Mouse (Mus musculus) ES-E14 (cell line): ENCODE data around the gene Nme4. TPM values are rescaled to one million over a fixed set of nuclear protein-coding genes. Genes with fewer than 3 reads are reported as not detected.

ENCODE experiments used
- DNase-seq: peaks from one replicate; pipeline ENCODE4 v3.0.0-alpha.2; 2013; ENCODE audit warnings: low read depth, low spot score
- H3K27ac ChIP-seq: 2 replicates; pipeline ENCODE4 v1.5.1; 2012; ENCODE audit warnings: low read depth, mild to moderate bottlenecking, low read length, moderate library complexity, mixed read lengths; ENCODE audit not compliant: poor library complexity, insufficient read depth, severe bottlenecking
- H3K36me3 ChIP-seq: 2 replicates; pipeline ENCODE4 v1.6.1; 2012; ENCODE audit warnings: mild to moderate bottlenecking, low read length, moderate library complexity, mixed read lengths; ENCODE audit not compliant: control insufficient read depth, poor library complexity, insufficient read depth, severe bottlenecking
- H3K4me1 ChIP-seq, 2 experiments: fragments of 150-350 bp in 1 of 2; sonication (generic) in 1 of 2; 2 replicates each; pipeline ENCODE4 v1.6.1; 2012; ENCODE audit warnings: low read length in 2 of 2, mild to moderate bottlenecking in 1 of 2, mixed read lengths in 1 of 2; ENCODE audit not compliant: control insufficient read depth in 2 of 2, insufficient read depth in 2 of 2, poor library complexity in 1 of 2
- H3K4me3 ChIP-seq, 2 experiments: fragments of 150-350 bp in 1 of 2; sonication (generic) in 1 of 2; 2 replicates each; pipeline ENCODE4 v1.5.1; 2012; ENCODE audit warnings: low read length in 2 of 2, low read depth in 1 of 2, mild to moderate bottlenecking in 1 of 2, mixed read lengths in 1 of 2; ENCODE audit not compliant: insufficient read depth in 1 of 2, poor library complexity in 1 of 2, severe bottlenecking in 1 of 2
- H3K9ac ChIP-seq: 2 replicates; pipeline ENCODE4 v1.6.1; 2012; ENCODE audit warnings: low read depth, mild to moderate bottlenecking, low read length, mixed read lengths; ENCODE audit not compliant: poor library complexity, insufficient read depth, severe bottlenecking
- H3K9me3 ChIP-seq: fragments of 150-350 bp; sonication (generic); 2 replicates; pipeline ENCODE4 v1.6.1; 2012; ENCODE audit warnings: low read depth, mild to moderate bottlenecking, low read length; ENCODE audit not compliant: control insufficient read depth, insufficient read depth
- CHD2 ChIP-seq: IDR thresholded peaks from 2 replicates; pipeline ENCODE4 v1.6.1; 2014; ENCODE audit warnings: mild to moderate bottlenecking, low read depth, low read length, inconsistent platforms
- HCFC1 ChIP-seq: IDR thresholded peaks from 2 replicates; pipeline ENCODE4 v1.6.1; 2012; ENCODE audit warnings: low read length, inconsistent platforms, borderline replicate concordance; ENCODE audit not compliant: insufficient read depth
- MAFK ChIP-seq: IDR thresholded peaks from 2 replicates; pipeline ENCODE4 v1.6.1; 2014; ENCODE audit warnings: mild to moderate bottlenecking, low read depth, low read length, inconsistent platforms; ENCODE audit not compliant: insufficient read depth
- ZC3H11A ChIP-seq: IDR thresholded peaks from 2 replicates; pipeline ENCODE4 v1.6.1; 2012; ENCODE audit warnings: low read depth, mild to moderate bottlenecking, inconsistent platforms, low read length, borderline replicate concordance
- ZNF384 ChIP-seq: IDR thresholded peaks from 2 replicates; pipeline ENCODE4 v1.6.1; 2012; ENCODE audit warnings: low read depth, low read length, inconsistent platforms
- in situ Hi-C, 2 experiments: fragments of 600-800 bp; cut with MboI; formaldehyde crosslinking; loops; one replicate each; pipeline ENCODE4 v1.15.1; 2025; ENCODE audit warnings: low sequenced_read_pairs in 2 of 2, inconsistent platforms in 1 of 2; ENCODE audit not compliant: unreplicated experiment in 2 of 2
- total RNA-seq: library from RNA; depleted of rRNA; stranded (reverse); fragments of 300-350 nt; gene quantifications from 2 replicates; pipeline ENCODE4 v1.2.3, GENCODE M21; 2012

Gene Nme4
- total RNA-seq, 1 experiment = 96.4 TPM

GRCm38 (mm10) chr17:26138239-26138836, 42.9 kb upstream of the Nme4 start, which contains the start of gene Axin1:
Gene Axin1, plus strand, starts transcription at chr17:26138688.
- peak; percentile 99 for DNase-seq
- in situ Hi-C loops = no loop called here
- no peaks in the 10 kb centered on the region for H3K9me3 ChIP-seq
- H3K4me3 ChIP-seq = peak within 1 kb of the TSS; percentile 92 to 93
- TF ChIP-seq ZC3H11A (no peak), MAFK (no peak), CHD2 (no peak), ZNF384 (no peak), HCFC1 (no peak)
- peaks cover 8% of the 10 kb centered on the region for H3K36me3 ChIP-seq
- peaks cover 0 to 5% of the 10 kb centered on the region in 2 experiments; a peak in 1 of 4 replicates for H3K4me1 ChIP-seq
- H3K9ac ChIP-seq = peak within 1 kb of the TSS; percentile 88
- H3K27ac ChIP-seq = peak within 1 kb of the TSS; percentile 67

- Histone ChIP-seq H3K4me3 (peak overlapping the region in 1 of 2 experiments; percentile 92; a peak in 3 of 4 replicates), H3K4me1 (peaks cover 0 to 5% of the 10 kb centered on the region in 2 experiments; a peak in 1 of 4 replicates), H3K9ac (peak overlapping the region; percentile 53; the same call in 1 of the 2 replicates), H3K9me3 (no peaks in the 10 kb centered on the region), H3K36me3 (peaks cover 2% of the 10 kb centered on the region), H3K27ac (no peak overlapping the region; the same call in 1 of the 2 replicates)
- in situ Hi-C loops = no loop called here
- TF ChIP-seq ZNF384 = no peak
- TF ChIP-seq HCFC1 = no peak
- no peak for TF ChIP-seq CHD2
- no peak for TF ChIP-seq MAFK
- TF ChIP-seq ZC3H11A = no peak
- no peak for DNase-seq
Observed at GRCm38 (mm10) chr17:26137751-26138130, 42.3 kb upstream of the Nme4 start.

- Histone ChIP-seq H3K36me3 (no peaks in the 10 kb centered on the region), H3K4me3 (no peak overlapping the region), H3K27ac (no peak overlapping the region), H3K9ac (no peak overlapping the region), H3K4me1 (peaks cover 0 to 5% of the 10 kb centered on the region in 2 experiments; a peak in 1 of 4 replicates), H3K9me3 (no peaks in the 10 kb centered on the region)
- in situ Hi-C loops = no loop called here
- no peak for DNase-seq
- TF ChIP-seq HCFC1 (no peak), ZC3H11A (no peak), CHD2 (no peak), MAFK (no peak), ZNF384 (no peak)
Observed at GRCm38 (mm10) chr17:26137106-26137750, 41.8 kb upstream of the Nme4 start.

- in situ Hi-C loops = no loop called here
- H3K9ac ChIP-seq = no peak overlapping the region
- H3K9me3 ChIP-seq = no peaks in the 10 kb centered on the region
- no peak for DNase-seq
- peaks cover 14% of the 10 kb centered on the region; the same call in 1 of the 2 replicates for H3K36me3 ChIP-seq
- peaks cover 0 to 2% of the 10 kb centered on the region in 2 experiments; a peak in 1 of 4 replicates for H3K4me1 ChIP-seq
- H3K27ac ChIP-seq = no peak overlapping the region
- TF ChIP-seq ZNF384 = no peak
- TF ChIP-seq ZC3H11A = no peak
- no peak for TF ChIP-seq HCFC1
- no peak for TF ChIP-seq MAFK
- TF ChIP-seq CHD2 = no peak
- H3K4me3 ChIP-seq = no peak overlapping the region
Observed at GRCm38 (mm10) chr17:26131856-26132853, 36.8 kb upstream of the Nme4 start.
